Mouse (Mus musculus): ENCODE results near the gene Mlkl. TPM values are rescaled to one million over a fixed set of nuclear protein-coding genes. Genes with fewer than 3 reads are reported as not detected.
"Not testable (repeated sequence)": the region's sequence is repeated elsewhere in the genome, so short reads cannot be mapped to it uniquely, and the experiment has no call there.

Mlkl gene
- polyA plus RNA-seq, 1 experiment from 2014 or later, result 0.35 TPM

- H3K27me3 ChIP-seq; H3K4me1 ChIP-seq; H3K9ac ChIP-seq; H3K4me3 ChIP-seq; ATAC-seq (ENCODE audit: insufficient number of reproducible peaks, insufficient read depth, low FRiP score, low TSS enrichment); H3K4me2 ChIP-seq (replicated peaks); H3K9me3 ChIP-seq; H3K27ac ChIP-seq; H3K36me3 ChIP-seq: not testable (repeated sequence)
- 92% methylated on average over 15 of the region's 15 CpGs for WGBS
Measured at GRCm38 (mm10) chr8:111310006-111310405, 28.0 kb downstream of the Mlkl start.

GRCm38 (mm10) chr8:111305031-111305730 lies 32.8 kb downstream of the Mlkl start:
- no peak overlapping the region for H3K4me3 ChIP-seq
- H3K36me3 ChIP-seq, result no peaks in the 10 kb centered on the region
- no peak overlapping the region for H3K27ac ChIP-seq
- no peak overlapping the region for H3K9ac ChIP-seq
- H3K9me3 ChIP-seq, result no peaks in the 10 kb centered on the region
- ATAC-seq (ENCODE audit: insufficient number of reproducible peaks, insufficient read depth, low FRiP score, low TSS enrichment), result no peak
- H3K4me2 ChIP-seq (replicated peaks), result no peak overlapping the region
- no peaks in the 10 kb centered on the region for H3K27me3 ChIP-seq
- no peaks in the 10 kb centered on the region for H3K4me1 ChIP-seq
- WGBS, result 24% methylated on average over 5 of the region's 5 CpGs

- Histone ChIP-seq H3K27ac (no peak overlapping the region), H3K4me3 (no peak overlapping the region), H3K9ac (no peak overlapping the region), H3K36me3 (no peaks in the 10 kb centered on the region), H3K4me1 (no peaks in the 10 kb centered on the region), H3K9me3 (no peaks in the 10 kb centered on the region), H3K27me3 (no peaks in the 10 kb centered on the region), H3K4me2 (replicated peaks) (no peak overlapping the region)
- WGBS, result 92% methylated on average over 3 of the region's 3 CpGs
- no peak for ATAC-seq (ENCODE audit: insufficient number of reproducible peaks, insufficient read depth, low FRiP score, low TSS enrichment)
Measured at GRCm38 (mm10) chr8:111304359-111304758, 33.6 kb downstream of the Mlkl start.

- H3K9me3 ChIP-seq; H3K4me1 ChIP-seq; H3K27ac ChIP-seq; H3K9ac ChIP-seq; H3K36me3 ChIP-seq; H3K4me3 ChIP-seq; ATAC-seq (ENCODE audit: insufficient number of reproducible peaks, insufficient read depth, low FRiP score, low TSS enrichment); H3K27me3 ChIP-seq; H3K4me2 ChIP-seq (replicated peaks): not testable (repeated sequence)
- WGBS, result 72% methylated on average over 5 of the region's 5 CpGs
Measured at GRCm38 (mm10) chr8:111303076-111303803, 34.7 kb downstream of the Mlkl start.

- H3K4me3 ChIP-seq, result peak overlapping the region; percentile 61
- no peaks in the 10 kb centered on the region for H3K9me3 ChIP-seq
- peak overlapping the region; percentile 41 for H3K4me2 ChIP-seq (replicated peaks)
- peaks cover 10% of the 10 kb centered on the region for H3K36me3 ChIP-seq
- no peak overlapping the region for H3K9ac ChIP-seq
- 63% methylated on average over 11 of the region's 11 CpGs for WGBS
- ATAC-seq (ENCODE audit: insufficient number of reproducible peaks, insufficient read depth, low FRiP score, low TSS enrichment), result no peak
- peak overlapping the region; percentile 54; the same call in 1 of the 2 replicates for H3K27ac ChIP-seq
- H3K4me1 ChIP-seq, result peaks cover 7% of the 10 kb centered on the region
- H3K27me3 ChIP-seq, result no peaks in the 10 kb centered on the region
Measured at GRCm38 (mm10) chr8:111300597-111301546, 37.1 kb downstream of the Mlkl start.

- H3K27ac ChIP-seq, result peak within 1 kb of the TSS; percentile 94
- H3K9ac ChIP-seq, result peak within 1 kb of the TSS; percentile 90
- peak; percentile 98 for ATAC-seq (ENCODE audit: insufficient number of reproducible peaks, insufficient read depth, low FRiP score, low TSS enrichment)
- under 1% methylated on average over 67 of the region's 67 CpGs for WGBS
- H3K27me3 ChIP-seq, result no peaks in the 10 kb centered on the region
- H3K9me3 ChIP-seq, result no peaks in the 10 kb centered on the region
- H3K4me3 ChIP-seq, result peak within 1 kb of the TSS; percentile 61
- H3K4me1 ChIP-seq, result peaks cover 7% of the 10 kb centered on the region
- H3K36me3 ChIP-seq, result peaks cover 17% of the 10 kb centered on the region
- H3K4me2 ChIP-seq (replicated peaks), result peak within 1 kb of the TSS; percentile 62
Measured at GRCm38 (mm10) chr8:111299821-111300568, 38.0 kb downstream of the Mlkl start, which contains the start of gene Rfwd3. Gene Rfwd3 (minus strand): TSS chr8:111300222.

- WGBS, result under 1% methylated on average over 28 of the region's 28 CpGs
- no peak for ATAC-seq (ENCODE audit: insufficient number of reproducible peaks, insufficient read depth, low FRiP score, low TSS enrichment)
- no peaks in the 10 kb centered on the region for H3K9me3 ChIP-seq
Measured at GRCm38 (mm10) chr8:111299363-111299820, 38.6 kb downstream of the Mlkl start.

GRCm38 (mm10) chr8:111298011-111298410 lies 40.0 kb downstream of the Mlkl start:
- Histone ChIP-seq H3K36me3 (peaks cover 35% of the 10 kb centered on the region), H3K4me2 (replicated peaks) (peak overlapping the region; percentile 62), H3K9me3 (no peaks in the 10 kb centered on the region), H3K9ac (no peak overlapping the region), H3K4me3 (no peak overlapping the region), H3K4me1 (peaks cover 7% of the 10 kb centered on the region), H3K27me3 (no peaks in the 10 kb centered on the region), H3K27ac (no peak overlapping the region)
- 79% methylated on average over 1 of the region's 1 CpGs for WGBS
- ATAC-seq (ENCODE audit: insufficient number of reproducible peaks, insufficient read depth, low FRiP score, low TSS enrichment), result no peak

More at GRCm38 (mm10) chr8:111299363-111299820, 38.6 kb downstream of the Mlkl start:
- Histone ChIP-seq H3K27me3 (no peaks in the 10 kb centered on the region), H3K27ac (peak overlapping the region; percentile 94), H3K4me2 (replicated peaks) (peak overlapping the region; percentile 62), H3K36me3 (peaks cover 22% of the 10 kb centered on the region), H3K4me3 (peak overlapping the region; percentile 61), H3K4me1 (peaks cover 7% of the 10 kb centered on the region), H3K9ac (peak overlapping the region; percentile 90)

- H3K4me3 ChIP-seq, result no peak overlapping the region
- no peaks in the 10 kb centered on the region for H3K27me3 ChIP-seq
- no peak overlapping the region for H3K9ac ChIP-seq
- 97% methylated on average over 7 of the region's 7 CpGs for WGBS
- no peak for ATAC-seq (ENCODE audit: insufficient number of reproducible peaks, insufficient read depth, low FRiP score, low TSS enrichment)
- H3K9me3 ChIP-seq, result no peaks in the 10 kb centered on the region
- H3K36me3 ChIP-seq, result peaks cover 76% of the 10 kb centered on the region
- no peak overlapping the region for H3K4me2 ChIP-seq (replicated peaks)
- H3K27ac ChIP-seq, result no peak overlapping the region
- H3K4me1 ChIP-seq, result no peaks in the 10 kb centered on the region
Measured at GRCm38 (mm10) chr8:111291733-111292132, 46.2 kb downstream of the Mlkl start.

- Histone ChIP-seq H3K27ac (no peak overlapping the region), H3K4me3 (no peak overlapping the region), H3K36me3 (peaks cover 78% of the 10 kb centered on the region), H3K9ac (no peak overlapping the region), H3K4me2 (replicated peaks) (no peak overlapping the region), H3K4me1 (no peaks in the 10 kb centered on the region), H3K9me3 (no peaks in the 10 kb centered on the region), H3K27me3 (no peaks in the 10 kb centered on the region)
- ATAC-seq (ENCODE audit: insufficient number of reproducible peaks, insufficient read depth, low FRiP score, low TSS enrichment), result no peak
- 96% methylated on average over 7 of the region's 7 CpGs for WGBS
Measured at GRCm38 (mm10) chr8:111290586-111290985, 47.4 kb downstream of the Mlkl start.

- Histone ChIP-seq H3K9me3 (no peaks in the 10 kb centered on the region), H3K36me3 (peaks cover 83% of the 10 kb centered on the region), H3K4me1 (no peaks in the 10 kb centered on the region), H3K4me2 (replicated peaks) (no peak overlapping the region), H3K27ac (no peak overlapping the region), H3K4me3 (no peak overlapping the region), H3K27me3 (no peaks in the 10 kb centered on the region), H3K9ac (no peak overlapping the region)
- no peak for ATAC-seq (ENCODE audit: insufficient number of reproducible peaks, insufficient read depth, low FRiP score, low TSS enrichment)
- 89% methylated on average over 4 of the region's 4 CpGs for WGBS
Measured at GRCm38 (mm10) chr8:111285603-111286002, 52.4 kb downstream of the Mlkl start.

All from embryonic facial prominence, embryonic 12.5 days (tissue).